Mouse (Mus musculus) adrenal gland (tissue): Measurements from ENCODE around the gene Olfr1469.
"Not testable (repeated sequence)": the region's sequence is repeated elsewhere in the genome, so short reads cannot be mapped to it uniquely, and the experiment has no call there.

Source experiments
- intact Hi-C: fragments of 180-260 bp; cut with DNase I; formaldehyde crosslinking; loops from one replicate; pipeline ENCODE4 v1.15.1; 2025
- long read RNA-seq, 2 experiments: library from polyadenylated mRNA; unstranded; transcript quantifications; one replicate each; pipeline ENCODE4 v2.0.0; 2020; ENCODE audit warnings: borderline replicate concordance in 1 of 2; ENCODE audit not compliant: insufficient replicate concordance in 1 of 2

Gene Olfr1469
- long read RNA-seq, experiment 1 = 0 reads
- long read RNA-seq, experiment 2 = 0 reads

DNA sequence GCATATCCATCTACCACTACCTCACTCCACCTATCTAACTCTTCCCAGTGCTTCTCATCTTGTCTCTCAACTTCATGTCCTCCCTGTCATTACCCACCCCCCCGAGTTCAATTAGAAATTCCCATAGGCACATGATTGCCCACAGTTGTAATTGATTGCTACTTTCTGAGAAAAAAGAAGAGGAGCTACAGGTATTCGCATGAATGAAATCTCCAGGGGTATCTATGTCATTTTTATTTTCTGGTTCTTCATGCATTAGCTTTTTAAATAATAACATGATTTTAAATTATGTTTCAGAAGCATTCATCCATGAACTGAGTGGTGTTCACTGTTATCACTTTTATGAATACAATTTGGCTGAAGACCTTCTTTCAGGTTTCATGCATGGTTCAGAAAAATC lies at the start of gene Olfr1469:
Gene Olfr1469, plus strand, starts transcription at position 301 of the 400 bp plus-strand sequence.
- intact Hi-C loops = no loop called here

DNA sequence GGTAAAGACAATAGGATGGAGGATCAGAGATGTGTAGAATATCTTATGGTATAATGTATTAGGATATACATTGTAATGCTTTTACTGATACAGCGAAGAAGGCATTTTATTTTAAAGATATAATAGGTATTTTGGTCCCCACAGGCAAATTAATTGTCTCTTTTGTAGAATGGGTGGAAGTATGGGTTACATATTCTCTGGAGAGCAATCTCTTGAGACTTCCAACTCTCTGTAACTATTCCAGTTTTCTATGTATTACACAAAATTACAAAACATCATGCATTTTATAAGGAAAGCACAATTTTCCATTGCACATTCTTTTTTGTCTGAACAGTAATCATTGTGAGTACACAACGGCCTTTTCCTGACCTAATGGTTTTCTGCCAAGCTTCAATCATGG lies 45.7 kb upstream of the Olfr1469 start, which contains the start of gene Olfr1467:
Gene Olfr1467, plus strand, starts transcription at position 301 of the 400 bp plus-strand sequence.
- intact Hi-C loops = no loop called here

DNA sequence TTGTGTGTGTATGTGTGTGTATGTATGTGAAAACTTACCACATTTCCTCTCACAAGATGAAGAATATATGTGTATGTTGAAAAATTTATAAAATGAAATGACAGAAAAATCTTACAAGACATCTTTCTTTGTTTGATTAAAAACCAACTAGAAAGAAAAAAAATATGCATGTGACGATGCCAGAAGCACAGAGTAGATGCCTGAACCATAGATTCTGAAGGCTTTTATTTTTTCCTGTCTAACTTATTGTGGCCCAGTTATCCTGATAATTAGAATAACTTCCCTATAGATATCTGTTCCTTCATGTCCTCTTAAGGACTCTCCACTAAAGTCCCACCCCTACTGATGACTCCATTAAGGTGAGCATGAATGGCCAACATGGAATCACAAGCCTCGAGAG lies 35.5 kb downstream of the Olfr1469 start, which contains the start of gene Olfr1471:
Gene Olfr1471, plus strand, starts transcription at position 301 of the 400 bp plus-strand sequence.
- intact Hi-C loops = not testable (repeated sequence)

DNA sequence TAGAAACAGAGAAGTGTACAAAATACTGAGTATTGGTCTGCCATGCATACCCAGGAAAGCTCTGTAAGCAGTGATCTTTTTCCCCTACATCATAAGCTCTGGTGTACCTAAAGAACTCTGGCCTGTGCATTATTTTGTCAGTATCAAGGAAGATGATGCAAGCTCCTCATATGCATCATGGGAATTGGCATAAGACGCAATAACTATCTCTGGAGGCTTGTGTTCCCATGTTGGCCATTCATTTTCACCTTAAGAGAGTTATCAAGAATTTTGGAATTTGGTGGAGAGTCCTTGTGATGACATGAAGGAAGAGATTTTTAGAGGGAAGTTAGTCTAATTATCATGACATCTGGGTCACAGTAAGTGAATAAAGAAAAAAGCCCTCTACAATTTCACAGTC lies 48.3 kb downstream of the Olfr1469 start, which contains the start of gene Olfr1472:
Gene Olfr1472, minus strand, starts transcription at position 101 of the 400 bp plus-strand sequence.
- intact Hi-C loops = no loop called here
